Mouse (Mus musculus): ENCODE results near the gene Rbm39.

DNA sequence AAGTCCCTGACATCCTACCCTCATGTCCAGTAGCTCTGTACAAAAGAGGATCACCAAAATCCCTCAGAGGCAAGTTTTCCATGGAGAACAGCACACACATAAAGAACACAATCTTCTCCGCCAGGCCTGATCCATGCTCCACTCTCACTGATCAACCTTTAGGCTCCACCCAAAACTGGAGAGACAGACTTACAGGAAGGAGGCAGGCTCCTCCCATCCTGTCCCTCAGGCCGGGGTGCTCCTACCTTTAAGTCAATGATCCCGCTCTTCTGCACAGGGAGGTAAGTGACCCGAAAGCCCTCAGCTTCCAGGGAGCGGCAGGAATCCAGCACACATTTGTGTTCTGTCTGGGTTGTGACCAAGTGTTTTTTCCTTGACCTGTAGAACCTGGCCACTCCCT is 45.9 kb downstream of the Rbm39 start:
- TF ChIP-seq EP300 (optimal IDR thresholded peaks at IDR 0.05) (no peak), CTCF (IDR thresholded peaks at IDR 0.05; ENCODE audit: low read depth) (no peak)

Data from stomach, postnatal 0 days (tissue).